Mouse (Mus musculus): Measurements from ENCODE around the gene Hmgb3. TPM values are rescaled to one million over a fixed set of nuclear protein-coding genes. Genes with fewer than 3 reads are reported as not detected.

Gene Hmgb3
- polyA plus RNA-seq, 1 experiment from 2014 or later: 337 TPM

DNA sequence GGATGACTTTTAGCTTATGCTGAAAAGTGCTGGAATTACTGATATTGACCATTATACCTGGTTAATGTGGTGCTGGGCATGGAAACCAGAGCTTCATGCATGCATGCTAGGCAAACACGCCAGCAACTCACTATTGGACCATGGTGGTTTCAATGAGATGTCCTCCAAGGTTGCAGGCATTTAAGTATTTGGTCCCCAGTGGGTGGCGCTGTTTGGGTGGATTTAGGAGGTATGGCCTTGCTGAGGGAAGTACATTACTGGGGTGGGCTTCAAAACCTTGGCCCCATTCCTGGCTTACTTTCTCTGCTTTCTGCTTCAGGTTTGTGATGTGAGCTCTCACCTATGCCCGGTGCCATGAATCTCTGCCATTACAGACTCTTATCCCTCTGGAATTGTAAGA is 23.1 kb upstream of the Hmgb3 start:
- no peak overlapping the region for H3K4me3 ChIP-seq (ENCODE audit: low read length)
- no peak overlapping the region for H3K4me2 ChIP-seq (replicated peaks; ENCODE audit: low read depth, low read length)
- 70% methylated on average over 3 of the region's 3 CpGs for WGBS
- no peak overlapping the region for H3K9ac ChIP-seq (replicated peaks; ENCODE audit: low read length)
- ATAC-seq (ENCODE audit: low FRiP score, low TSS enrichment): no peak
- no peak overlapping the region for H3K27ac ChIP-seq (ENCODE audit: low read length)
- no peaks in the 10 kb centered on the region for H3K36me3 ChIP-seq (ENCODE audit: insufficient read depth, low read length)
- H3K27me3 ChIP-seq (ENCODE audit: insufficient read depth, low read length): peaks cover 4% of the 10 kb centered on the region; the same call in 1 of the 2 replicates
- 0 out of 2 replicates have a peak, but pooled peaks cover 4% of the 10 kb centered on the region for H3K4me1 ChIP-seq (ENCODE audit: insufficient read depth, low read length)
- no peaks in the 10 kb centered on the region for H3K9me3 ChIP-seq (ENCODE audit: low read length)

DNA sequence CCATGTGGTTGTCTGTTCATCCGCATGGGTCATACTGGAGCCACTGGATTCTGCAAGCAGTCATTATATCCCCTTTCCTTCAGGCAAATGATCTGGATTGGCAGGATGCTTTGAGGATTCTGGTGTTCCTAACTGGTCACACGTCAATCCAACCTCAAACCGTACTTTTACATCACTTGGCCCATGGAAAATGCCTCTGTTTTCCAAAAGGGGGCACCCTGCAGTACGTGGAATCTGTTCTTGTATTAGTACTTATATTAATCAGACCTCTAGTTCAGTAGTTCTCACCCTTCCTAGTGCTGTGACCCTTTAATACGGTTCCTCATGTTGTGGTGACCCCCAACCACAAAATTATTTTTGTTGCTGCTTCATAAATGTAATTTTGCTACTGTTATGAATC is 21.6 kb upstream of the Hmgb3 start:
- ATAC-seq (ENCODE audit: low FRiP score, low TSS enrichment): no peak
- WGBS: 81% methylated on average over 5 of the region's 5 CpGs
- Histone ChIP-seq H3K4me3 (ENCODE audit: low read length) (no peak overlapping the region), H3K4me2 (replicated peaks; ENCODE audit: low read depth, low read length) (no peak overlapping the region), H3K9ac (replicated peaks; ENCODE audit: low read length) (no peak overlapping the region), H3K4me1 (ENCODE audit: insufficient read depth, low read length) (no peaks in the 10 kb centered on the region), H3K27ac (ENCODE audit: low read length) (no peak overlapping the region), H3K27me3 (ENCODE audit: insufficient read depth, low read length) (peaks cover 4% of the 10 kb centered on the region; the same call in 1 of the 2 replicates), H3K9me3 (ENCODE audit: low read length) (no peaks in the 10 kb centered on the region), H3K36me3 (ENCODE audit: insufficient read depth, low read length) (no peaks in the 10 kb centered on the region)

DNA sequence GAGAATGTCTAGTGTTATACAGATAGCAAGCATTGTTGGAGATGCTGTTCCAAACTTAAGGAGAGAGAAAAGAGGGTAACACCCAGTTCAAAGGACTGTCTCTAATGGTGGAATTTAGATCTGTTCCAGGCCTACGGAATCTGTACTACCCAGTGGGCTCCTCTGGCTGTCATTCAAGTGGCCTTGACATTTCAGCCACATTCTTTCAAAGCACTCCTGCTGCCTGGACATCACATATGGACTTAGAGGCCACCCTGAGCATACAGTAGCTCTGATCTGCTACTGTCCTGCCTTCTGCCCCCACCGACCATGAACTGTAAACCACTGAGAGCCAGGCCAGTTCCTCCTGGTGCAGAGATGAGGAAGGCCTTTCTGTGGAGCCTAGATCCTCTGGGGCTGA is 17.9 kb upstream of the Hmgb3 start:
- Histone ChIP-seq H3K36me3 (ENCODE audit: insufficient read depth, low read length) (no peaks in the 10 kb centered on the region), H3K27ac (ENCODE audit: low read length) (no peak overlapping the region), H3K4me3 (ENCODE audit: low read length) (no peak overlapping the region), H3K4me2 (replicated peaks; ENCODE audit: low read depth, low read length) (no peak overlapping the region), H3K27me3 (ENCODE audit: insufficient read depth, low read length) (no peaks in the 10 kb centered on the region), H3K9me3 (ENCODE audit: low read length) (no peaks in the 10 kb centered on the region), H3K4me1 (ENCODE audit: insufficient read depth, low read length) (no peaks in the 10 kb centered on the region), H3K9ac (replicated peaks; ENCODE audit: low read length) (no peak overlapping the region)
- no peak for ATAC-seq (ENCODE audit: low FRiP score, low TSS enrichment)
- 69% methylated on average over 2 of the region's 2 CpGs for WGBS

DNA sequence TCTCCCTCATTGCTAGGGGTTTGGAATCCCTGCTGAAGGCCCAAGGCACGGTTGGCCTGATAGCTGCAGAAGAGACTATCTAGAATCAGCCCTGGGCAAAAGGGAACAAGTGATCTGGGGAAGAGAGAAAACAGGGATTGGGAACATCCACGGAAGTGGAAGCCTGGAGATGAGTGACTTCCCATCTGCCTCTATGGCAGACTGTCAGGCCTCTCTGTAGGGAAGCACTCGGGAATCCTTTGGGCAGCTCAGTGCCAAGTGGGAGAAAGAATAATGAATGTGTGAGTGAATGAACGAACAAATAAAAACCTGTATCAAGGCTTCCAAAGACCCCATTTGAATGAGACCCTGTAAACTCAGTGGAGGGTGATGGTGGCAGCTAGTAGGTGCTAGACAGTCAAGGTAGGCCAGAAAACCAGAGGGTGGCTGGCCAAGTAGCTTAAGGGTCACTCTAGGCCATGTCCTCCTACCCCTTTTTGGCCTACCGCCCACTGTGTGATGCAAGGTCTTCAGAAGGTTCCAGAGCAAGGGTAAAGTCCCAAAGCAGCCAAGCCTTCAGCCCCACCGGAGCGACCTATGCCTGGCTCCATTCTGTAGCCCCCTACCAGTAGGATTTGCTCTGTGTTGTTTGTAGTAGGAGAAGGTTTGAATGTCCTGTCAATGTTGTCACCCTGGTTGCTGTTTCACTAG is 14.8 kb upstream of the Hmgb3 start:
- no peaks in the 10 kb centered on the region for H3K4me1 ChIP-seq (ENCODE audit: insufficient read depth, low read length)
- WGBS: 85% methylated on average over 7 of the region's 7 CpGs

GRCm38 (mm10) chrX:71544731-71545130 is 11.0 kb upstream of the Hmgb3 start:
- Histone ChIP-seq H3K4me3 (ENCODE audit: low read length) (no peak overlapping the region), H3K27me3 (ENCODE audit: insufficient read depth, low read length) (no peaks in the 10 kb centered on the region), H3K9me3 (ENCODE audit: low read length) (no peaks in the 10 kb centered on the region), H3K36me3 (ENCODE audit: insufficient read depth, low read length) (no peaks in the 10 kb centered on the region), H3K9ac (replicated peaks; ENCODE audit: low read length) (no peak overlapping the region), H3K27ac (ENCODE audit: low read length) (no peak overlapping the region), H3K4me1 (ENCODE audit: insufficient read depth, low read length) (no peaks in the 10 kb centered on the region), H3K4me2 (replicated peaks; ENCODE audit: low read depth, low read length) (no peak overlapping the region)
- no peak for ATAC-seq (ENCODE audit: low FRiP score, low TSS enrichment)
- WGBS: 57% methylated on average over 5 of the region's 5 CpGs

More for the DNA sequence above, 14.8 kb upstream of the Hmgb3 start:
- Histone ChIP-seq H3K36me3 (ENCODE audit: insufficient read depth, low read length) (no peaks in the 10 kb centered on the region), H3K27me3 (ENCODE audit: insufficient read depth, low read length) (no peaks in the 10 kb centered on the region), H3K9me3 (ENCODE audit: low read length) (no peaks in the 10 kb centered on the region), H3K9ac (replicated peaks; ENCODE audit: low read length) (no peak overlapping the region), H3K4me2 (replicated peaks; ENCODE audit: low read depth, low read length) (no peak overlapping the region), H3K4me3 (ENCODE audit: low read length) (no peak overlapping the region), H3K27ac (ENCODE audit: low read length) (no peak overlapping the region)
- no peak for ATAC-seq (ENCODE audit: low FRiP score, low TSS enrichment)

GRCm38 (mm10) chrX:71545163-71545562 is 10.6 kb upstream of the Hmgb3 start:
- no peak for ATAC-seq (ENCODE audit: low FRiP score, low TSS enrichment)
- 60% methylated on average over 2 of the region's 2 CpGs for WGBS
- Histone ChIP-seq H3K4me3 (ENCODE audit: low read length) (no peak overlapping the region), H3K36me3 (ENCODE audit: insufficient read depth, low read length) (no peaks in the 10 kb centered on the region), H3K4me2 (replicated peaks; ENCODE audit: low read depth, low read length) (no peak overlapping the region), H3K27me3 (ENCODE audit: insufficient read depth, low read length) (no peaks in the 10 kb centered on the region), H3K27ac (ENCODE audit: low read length) (no peak overlapping the region), H3K4me1 (ENCODE audit: insufficient read depth, low read length) (no peaks in the 10 kb centered on the region), H3K9ac (replicated peaks; ENCODE audit: low read length) (no peak overlapping the region), H3K9me3 (ENCODE audit: low read length) (no peaks in the 10 kb centered on the region)

DNA sequence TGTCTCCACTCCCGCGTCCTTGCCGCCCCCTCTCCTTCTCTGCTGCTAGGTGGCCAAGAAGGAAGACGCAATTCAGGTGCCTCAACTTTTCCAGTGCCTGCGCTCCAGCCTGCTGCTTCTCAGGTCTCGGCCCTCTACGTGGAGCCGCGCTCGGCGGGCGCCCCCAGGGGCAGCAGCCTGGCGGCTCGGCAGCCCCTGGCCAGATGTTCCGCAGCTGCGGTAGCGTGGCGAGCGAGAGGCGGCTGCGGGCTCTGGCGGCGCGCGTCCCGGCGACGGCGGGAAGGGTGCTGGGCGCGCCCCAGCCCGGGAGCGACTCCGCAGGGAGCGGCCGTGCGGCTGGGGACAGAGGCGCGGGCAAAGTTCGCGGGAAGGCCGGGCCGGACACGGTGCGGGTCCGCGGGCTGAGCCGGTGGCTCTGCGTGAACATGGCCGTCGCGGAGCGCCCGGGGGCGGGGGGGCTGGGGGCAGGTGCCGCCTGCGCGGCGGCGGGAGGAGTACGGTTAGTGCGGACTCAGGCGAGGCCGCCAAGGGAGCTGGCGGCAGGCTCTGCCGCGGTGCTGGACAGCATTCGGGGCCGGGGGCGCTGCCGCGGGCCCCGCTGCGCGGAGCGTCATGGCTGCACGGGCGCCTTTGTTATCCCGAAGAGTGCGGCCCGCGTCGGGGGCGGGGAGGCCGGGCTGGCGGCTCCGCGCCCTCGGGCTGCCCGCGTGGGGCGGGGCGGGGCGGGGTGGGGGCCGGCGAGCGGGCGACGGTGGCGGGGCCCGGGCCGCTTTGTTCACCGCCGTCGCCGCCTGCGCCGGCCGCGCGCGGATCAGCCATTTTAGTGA is 610 bp downstream of the Hmgb3 start:
- Histone ChIP-seq H3K27me3 (ENCODE audit: insufficient read depth, low read length) (no peaks in the 10 kb centered on the region), H3K4me2 (replicated peaks; ENCODE audit: low read depth, low read length) (peak overlapping the region; percentile 52), H3K27ac (ENCODE audit: low read length) (peak overlapping the region; percentile 96), H3K4me3 (ENCODE audit: low read length) (peak overlapping the region; percentile 72), H3K4me1 (ENCODE audit: insufficient read depth, low read length) (peaks cover 3% of the 10 kb centered on the region; the same call in 1 of the 2 replicates), H3K9ac (replicated peaks; ENCODE audit: low read length) (peak overlapping the region; percentile 88), H3K36me3 (ENCODE audit: insufficient read depth, low read length) (peaks cover 5% of the 10 kb centered on the region; the same call in 1 of the 2 replicates), H3K9me3 (ENCODE audit: low read length) (peaks cover 3% of the 10 kb centered on the region; the same call in 1 of the 2 replicates)
- peak; percentile 67 for ATAC-seq (ENCODE audit: low FRiP score, low TSS enrichment)
- 13% methylated on average over 67 of the region's 112 CpGs for WGBS

- Histone ChIP-seq H3K27me3 (ENCODE audit: insufficient read depth, low read length) (no peaks in the 10 kb centered on the region), H3K9me3 (ENCODE audit: low read length) (peaks cover 3% of the 10 kb centered on the region; the same call in 1 of the 2 replicates), H3K4me2 (replicated peaks; ENCODE audit: low read depth, low read length) (peak overlapping the region; percentile 52), H3K9ac (replicated peaks; ENCODE audit: low read length) (peak overlapping the region; percentile 88), H3K4me3 (ENCODE audit: low read length) (peak overlapping the region; percentile 72), H3K27ac (ENCODE audit: low read length) (peak overlapping the region; percentile 96), H3K4me1 (ENCODE audit: insufficient read depth, low read length) (peaks cover 3% of the 10 kb centered on the region; the same call in 1 of the 2 replicates), H3K36me3 (ENCODE audit: insufficient read depth, low read length) (peaks cover 5% of the 10 kb centered on the region; the same call in 1 of the 2 replicates)
- ATAC-seq (ENCODE audit: low FRiP score, low TSS enrichment): no peak
- whole genome bisulfite sequencing: 22% methylated on average over 22 of the region's 37 CpGs
Observed at GRCm38 (mm10) chrX:71556965-71557491, 1.3 kb downstream of the Hmgb3 start.

- no peaks in the 10 kb centered on the region for H3K27me3 ChIP-seq (ENCODE audit: insufficient read depth, low read length)
- H3K4me3 ChIP-seq (ENCODE audit: low read length): no peak overlapping the region
- H3K27ac ChIP-seq (ENCODE audit: low read length): no peak overlapping the region
- H3K9ac ChIP-seq (replicated peaks; ENCODE audit: low read length): no peak overlapping the region
- 88% methylated on average over 2 of the region's 2 CpGs for WGBS
- H3K4me1 ChIP-seq (ENCODE audit: insufficient read depth, low read length): peaks cover 3% of the 10 kb centered on the region; the same call in 1 of the 2 replicates
- H3K36me3 ChIP-seq (ENCODE audit: insufficient read depth, low read length): peaks cover 5% of the 10 kb centered on the region; the same call in 1 of the 2 replicates
- H3K9me3 ChIP-seq (ENCODE audit: low read length): peaks cover 3% of the 10 kb centered on the region; the same call in 1 of the 2 replicates
- no peak overlapping the region for H3K4me2 ChIP-seq (replicated peaks; ENCODE audit: low read depth, low read length)
- ATAC-seq (ENCODE audit: low FRiP score, low TSS enrichment): no peak
Observed at GRCm38 (mm10) chrX:71559336-71559735, 3.6 kb downstream of the Hmgb3 start.
